Mouse (Mus musculus) CH12.LX (cell line): ENCODE data around the gene Rab8b. TPM values are rescaled to one million over a fixed set of nuclear protein-coding genes. Genes with fewer than 3 reads are reported as not detected.

Source experiments
- DNase-seq: peaks from one replicate; pipeline ENCODE4 v3.0.0-alpha.2; 2013; ENCODE audit errors: extremely low read depth
- H3K27ac ChIP-seq: 2 replicates; pipeline ENCODE4 v1.5.1; 2012; ENCODE audit warnings: low read depth, mild to moderate bottlenecking, control low read depth, moderate library complexity; ENCODE audit not compliant: insufficient read depth
- H3K27me3 ChIP-seq: replicated peaks from 2 replicates; pipeline ENCODE3; 2012; ENCODE audit warnings: inconsistent platforms
- H3K36me3 ChIP-seq, 2 experiments: replicated peaks in 1 of 2; 2 replicates each; pipeline versions ENCODE3 to v1.6.1; 2012; ENCODE audit warnings: inconsistent platforms in 1 of 2, low read length in 1 of 2, mild to moderate bottlenecking in 1 of 2, mixed read lengths in 1 of 2, moderate library complexity in 1 of 2; ENCODE audit not compliant: control insufficient read depth in 1 of 2, insufficient read depth in 1 of 2
- H3K4me1 ChIP-seq, 2 experiments: 2 replicates each; pipeline ENCODE4 v1.6.1; 2012; ENCODE audit warnings: inconsistent platforms in 1 of 2, moderate library complexity in 1 of 2; ENCODE audit not compliant: insufficient read depth in 2 of 2, control insufficient read depth in 1 of 2
- H3K4me2 ChIP-seq: 2 replicates; pipeline ENCODE4 v1.6.1; 2012; ENCODE audit warnings: low read depth, mild to moderate bottlenecking, control low read depth; ENCODE audit not compliant: poor library complexity, insufficient read depth, severe bottlenecking
- H3K4me3 ChIP-seq, 3 experiments: fragments of 150-350 bp in 1 of 3; sonication (generic) in 1 of 3; replicated peaks in 1 of 3; 2 replicates each; pipeline versions ENCODE3 to v1.5.1; 2011 to 2012; ENCODE audit warnings: low read depth in 2 of 3, low read length in 2 of 3, mild to moderate bottlenecking in 2 of 3, moderate library complexity in 2 of 3, control low read depth in 1 of 3, improper control_type of control experiment in 1 of 3, inconsistent platforms in 1 of 3, mixed read lengths in 1 of 3; ENCODE audit not compliant: poor library complexity in 1 of 3
- H3K79me2 ChIP-seq: replicated peaks from 2 replicates; pipeline ENCODE4 v1.6.1; 2012; ENCODE audit warnings: mild to moderate bottlenecking, moderate library complexity; ENCODE audit not compliant: control insufficient read depth, poor library complexity, insufficient read depth, severe bottlenecking; ENCODE audit errors: extremely low read depth
- H3K9ac ChIP-seq: 2 replicates; pipeline ENCODE4 v1.6.1; 2012; ENCODE audit warnings: low read depth, mild to moderate bottlenecking, control low read depth, moderate library complexity; ENCODE audit not compliant: insufficient read depth
- H3K9me3 ChIP-seq: replicated peaks from 2 replicates; pipeline ENCODE3; 2012; ENCODE audit warnings: low read length, inconsistent platforms, mixed read lengths
- BHLHE40 ChIP-seq: IDR thresholded peaks from 2 replicates; pipeline ENCODE4 v1.6.1; 2011; ENCODE audit warnings: mild to moderate bottlenecking, low read depth, low read length, improper control_type of control experiment
- CHD1 ChIP-seq: IDR thresholded peaks from 2 replicates; pipeline ENCODE4 v1.6.1; 2012; ENCODE audit warnings: low read depth, low read length, improper control_type of control experiment, inconsistent platforms
- ELF1 ChIP-seq: IDR thresholded peaks from 2 replicates; pipeline ENCODE4 v1.6.1; 2014; ENCODE audit warnings: low read depth, mild to moderate bottlenecking, inconsistent platforms, low read length, improper control_type of control experiment
- EP300 ChIP-seq: IDR thresholded peaks from 2 replicates; pipeline ENCODE4 v1.6.1; 2011; ENCODE audit warnings: low read length, improper control_type of control experiment
- ETS1 ChIP-seq: conservative IDR thresholded peaks from 2 replicates; pipeline ENCODE4 v1.6.1; 2012; ENCODE audit warnings: low read depth, mild to moderate bottlenecking, inconsistent platforms, low read length, improper control_type of control experiment, moderate library complexity
- HCFC1 ChIP-seq: IDR thresholded peaks from 2 replicates; pipeline ENCODE4 v1.6.1; 2012; ENCODE audit warnings: low read depth, mild to moderate bottlenecking, inconsistent platforms, low read length, improper control_type of control experiment
- JUND ChIP-seq: conservative IDR thresholded peaks from 2 replicates; pipeline ENCODE4 v1.6.1; 2011; ENCODE audit warnings: low read depth, low read length, improper control_type of control experiment
- KAT2A ChIP-seq: IDR thresholded peaks from 2 replicates; pipeline ENCODE4 v1.6.1; 2012; ENCODE audit warnings: low read length, improper control_type of control experiment, inconsistent platforms; ENCODE audit not compliant: insufficient replicate concordance
- MAX ChIP-seq: IDR thresholded peaks from 2 replicates; pipeline ENCODE4 v1.6.1; 2011; ENCODE audit warnings: low read length, improper control_type of control experiment
- MEF2A ChIP-seq: IDR thresholded peaks from 2 replicates; pipeline ENCODE4 v1.6.1; 2014; ENCODE audit warnings: low read depth, mild to moderate bottlenecking, inconsistent platforms, low read length, improper control_type of control experiment, borderline replicate concordance
- MXI1 ChIP-seq: IDR thresholded peaks from 2 replicates; pipeline ENCODE4 v1.6.1; 2011; ENCODE audit warnings: mild to moderate bottlenecking, low read depth, low read length, improper control_type of control experiment
- MYC ChIP-seq: IDR thresholded peaks from 2 replicates; pipeline ENCODE4 v1.6.1; 2011; ENCODE audit warnings: low read depth, mild to moderate bottlenecking, improper control_type of control experiment, low read length
- NELFE ChIP-seq: IDR thresholded peaks from 2 replicates; pipeline ENCODE4 v1.6.1; 2011; ENCODE audit warnings: low read depth, low read length, improper control_type of control experiment
- NRF1 ChIP-seq: IDR thresholded peaks from 2 replicates; pipeline ENCODE4 v1.6.1; 2014; ENCODE audit warnings: low read depth, mild to moderate bottlenecking, inconsistent platforms, low read length, improper control_type of control experiment, moderate library complexity
- PAX5 ChIP-seq: IDR thresholded peaks from 2 replicates; pipeline ENCODE4 v1.6.1; 2012; ENCODE audit warnings: low read length, inconsistent platforms, mixed read lengths
- RCOR1 ChIP-seq: conservative IDR thresholded peaks from 2 replicates; pipeline ENCODE4 v1.6.1; 2012; ENCODE audit warnings: low read depth, mild to moderate bottlenecking, inconsistent platforms, low read length, improper control_type of control experiment
- SIN3A ChIP-seq: IDR thresholded peaks from 2 replicates; pipeline ENCODE4 v1.6.1; 2012; ENCODE audit warnings: low read length, improper control_type of control experiment, inconsistent platforms
- UBTF ChIP-seq: IDR thresholded peaks from 2 replicates; pipeline ENCODE4 v1.6.1; 2012; ENCODE audit warnings: low read depth, mild to moderate bottlenecking, inconsistent platforms, low read length, improper control_type of control experiment, moderate library complexity
- USF1 ChIP-seq: IDR thresholded peaks from 2 replicates; pipeline ENCODE4 v1.6.1; 2014; ENCODE audit warnings: low read depth, mild to moderate bottlenecking, inconsistent platforms, low read length, improper control_type of control experiment
- ZC3H11A ChIP-seq: IDR thresholded peaks from 2 replicates; pipeline ENCODE4 v1.6.1; 2012; ENCODE audit warnings: low read depth, mild to moderate bottlenecking, inconsistent platforms, low read length, improper control_type of control experiment
- ZKSCAN1 ChIP-seq: IDR thresholded peaks from 2 replicates; pipeline ENCODE4 v1.6.1; 2012; ENCODE audit warnings: low read depth, inconsistent platforms, low read length, improper control_type of control experiment, borderline replicate concordance
- dilution Hi-C: fragments of 300-500 bp; cut with MboI; formaldehyde crosslinking; loops from 2 replicates; pipeline ENCODE4 v1.14.3; 2020; ENCODE audit warnings: low sequenced_read_pairs; ENCODE audit not compliant: extremely low pct_unique_long_range_greater_than_20kb, extremely low pct_ligation_motif_present
- in situ Hi-C: fragments of 300-500 bp; cut with MboI; formaldehyde crosslinking; loops from 3 replicates; pipeline ENCODE4 v1.14.3; 2019; ENCODE audit warnings: low sequenced_read_pairs, low pct_ligation_motif_present, low pct_unique_long_range_greater_than_20kb, mixed read lengths
- polyA plus RNA-seq: library from polyadenylated mRNA; unstranded; fragments of >175 nt; gene quantifications from 2 replicates; pipeline ENCODE4 v1.2.1, GENCODE M21; 2012; ENCODE audit warnings: low read depth; ENCODE audit not compliant: insufficient read length
- total RNA-seq, 2 experiments: library from RNA; depleted of rRNA; stranded (reverse); fragments of 300-350 nt in 1 of 2; fragments of >200 nt in 1 of 2; gene quantifications; 2 replicates each; pipeline ENCODE4 v1.2.3; 2012 to 2014

Gene Rab8b
- total and polyA plus RNA-seq, 3 experiments: 12.2 to 28.0 (median 26.1) TPM

- H3K27ac ChIP-seq: no peak overlapping the region
- no peak for TF ChIP-seq ELF1
- no peak for TF ChIP-seq KAT2A
- no peak for TF ChIP-seq MEF2A
- no peak for TF ChIP-seq MYC
- TF ChIP-seq UBTF: no peak
- TF ChIP-seq NRF1: no peak
- TF ChIP-seq ZKSCAN1: no peak
- TF ChIP-seq USF1: no peak
- TF ChIP-seq SIN3A: no peak
- TF ChIP-seq ZC3H11A: no peak
- no peak for TF ChIP-seq HCFC1
- TF ChIP-seq JUND: no peak
- TF ChIP-seq MAX: no peak
- TF ChIP-seq NELFE: no peak
- TF ChIP-seq ETS1: no peak
- H3K4me1 ChIP-seq: peaks cover 4 to 32% of the 10 kb centered on the region in 2 experiments; a peak in 3 of 4 replicates
These were observed 12.4 kb downstream of the Rab8b start for GRCm38 (mm10) chr9:66907126-66907525.

GRCm38 (mm10) chr9:66905990-66906389 lies 13.5 kb downstream of the Rab8b start:
- Histone ChIP-seq H3K9me3 (peaks cover 3% of the 10 kb centered on the region), H3K79me2 (peaks cover 30% of the 10 kb centered on the region), H3K27ac (no peak overlapping the region), H3K27me3 (no peaks in the 10 kb centered on the region)
- TF ChIP-seq ELF1 (no peak), MXI1 (no peak), EP300 (no peak), CHD1 (no peak), RCOR1 (no peak), NELFE (no peak), UBTF (no peak), HCFC1 (no peak), BHLHE40 (no peak), PAX5 (no peak)
- TF ChIP-seq, all 38 proteins: peak for 0
- dilution Hi-C loops (no loop called here), in situ Hi-C loops (no loop called here)
- Histone ChIP-seq H3K4me2 (no peak overlapping the region), H3K4me1 (peaks cover 4 to 28% of the 10 kb centered on the region in 2 experiments; a peak in 3 of 4 replicates), H3K36me3 (peaks cover 0 to 50% of the 10 kb centered on the region in 2 experiments), H3K4me3 (no peak overlapping the region), H3K9ac (no peak overlapping the region)
- DNase-seq: no peak

More at GRCm38 (mm10) chr9:66907126-66907525, 12.4 kb downstream of the Rab8b start:
- Histone ChIP-seq H3K36me3 (peaks cover 0 to 51% of the 10 kb centered on the region in 2 experiments), H3K79me2 (peaks cover 34% of the 10 kb centered on the region), H3K27me3 (no peaks in the 10 kb centered on the region), H3K4me3 (no peak overlapping the region), H3K9me3 (no peaks in the 10 kb centered on the region), H3K9ac (no peak overlapping the region), H3K4me2 (no peak overlapping the region)
- dilution Hi-C loops: no loop called here
- no peak for DNase-seq
- in situ Hi-C loops: no loop called here
